Mouse (Mus musculus) kidney, postnatal 0 days (tissue): ENCODE measurements around the gene Stpg4. TPM values are rescaled to one million over a fixed set of nuclear protein-coding genes. Genes with fewer than 3 reads are reported as not detected.

Experiments
- ATAC-seq: fragments of 200-750 bp; cut with Nextera tagmentation; replicated peaks from 2 replicates; pipeline ENCODE4 v1.8.0; 2017; ENCODE audit warnings: low read depth, moderate number of reproducible peaks, moderate TSS enrichment, moderate library complexity; ENCODE audit not compliant: low FRiP score
- DNase-seq: peaks from one replicate; pipeline ENCODE4 v3.0.0-alpha.2; 2016; ENCODE audit warnings: low spot score
- H3K27ac ChIP-seq: fragments of 300-500 bp; sonication (generic); 2 replicates; pipeline ENCODE4 v1.5.1; 2014; ENCODE audit warnings: mild to moderate bottlenecking
- H3K27me3 ChIP-seq: fragments of 300-500 bp; sonication (generic); 2 replicates; pipeline ENCODE4 v1.6.1; 2014; ENCODE audit warnings: low read length, mixed read lengths; ENCODE audit not compliant: insufficient read depth
- H3K36me3 ChIP-seq: fragments of 300-500 bp; sonication (generic); 2 replicates; pipeline ENCODE4 v1.6.1; 2014; ENCODE audit warnings: low read length, mixed read lengths; ENCODE audit not compliant: insufficient read depth
- H3K4me1 ChIP-seq: fragments of 300-500 bp; sonication (generic); replicated peaks from 2 replicates; pipeline ENCODE4 v1.6.1; 2014; ENCODE audit warnings: antibody characterized with exemption, low read length, mixed read lengths; ENCODE audit not compliant: insufficient read depth
- H3K4me2 ChIP-seq: fragments of 300-500 bp; sonication (generic); 2 replicates; pipeline ENCODE4 v1.6.1; 2014; ENCODE audit warnings: mild to moderate bottlenecking, low read length, moderate library complexity, mixed read lengths
- H3K4me3 ChIP-seq: fragments of 300-500 bp; sonication (generic); replicated peaks from 2 replicates; pipeline ENCODE4 v1.5.1; 2014; ENCODE audit warnings: low read depth, low read length
- H3K9ac ChIP-seq: fragments of 300-500 bp; sonication (generic); 2 replicates; pipeline ENCODE4 v1.6.1; 2014; ENCODE audit warnings: low read depth, low read length
- H3K9me3 ChIP-seq: fragments of 300-500 bp; sonication (generic); replicated peaks from 2 replicates; pipeline ENCODE4 v1.6.1; 2016; ENCODE audit warnings: low read length, inconsistent platforms, mixed read lengths
- CTCF ChIP-seq: IDR thresholded peaks from 2 replicates; pipeline ENCODE4 v1.5.1; 2016; ENCODE audit warnings: antibody characterized with exemption, low read depth, mild to moderate bottlenecking, moderate library complexity
- WGBS: fragments of 180-500 bp; shearing (Covaris S2); extraction: QIAGEN DNeasy Blood & Tissue Kit; methylation state at CpG from one replicate; pipeline ENCODE4 v1.1.7; 2014; 5-methylcytosine and 5-hydroxymethylcytosine counted together
- polyA plus RNA-seq: library from polyadenylated mRNA; unstranded; fragments of >200 nt; fragmentation: Nextera tagmentation; extraction: Ambion mirVana; gene quantifications from 2 replicates; pipeline ENCODE4 v1.2.1, GENCODE M21; 2015

Stpg4 gene
- polyA plus RNA-seq, 1 experiment from 2014 or later: not detected

DNA sequence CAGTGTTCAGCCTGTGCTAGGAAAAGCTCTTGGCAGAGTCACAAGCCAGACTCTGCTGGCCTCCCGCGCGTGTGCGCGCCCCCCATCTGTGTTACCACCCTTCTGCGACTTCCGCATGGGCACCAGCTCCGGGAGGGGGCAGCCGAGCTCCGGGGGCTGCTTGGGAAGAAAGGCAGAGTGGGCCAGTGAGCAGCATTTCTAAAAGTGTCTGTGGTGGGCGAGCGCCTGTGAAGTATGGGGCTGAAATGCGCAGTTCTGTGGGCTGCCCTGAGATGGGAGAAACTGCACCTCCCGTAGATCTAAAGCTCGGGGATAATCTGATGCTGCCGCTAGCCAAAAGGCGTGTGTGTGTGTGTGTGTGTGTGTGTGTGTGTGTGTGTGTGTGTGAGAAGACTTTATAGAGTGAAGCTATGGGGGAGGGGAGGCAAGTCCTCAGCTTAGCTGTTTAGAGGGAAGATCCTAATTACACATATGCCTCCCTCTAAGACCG is 58.2 kb downstream of the Stpg4 start:
- no peak for DNase-seq
- ATAC-seq: no peak
- H3K27me3 ChIP-seq: no peaks in the 10 kb centered on the region
- no peak overlapping the region for H3K4me2 ChIP-seq
- no peak overlapping the region for H3K9ac ChIP-seq
- no peaks in the 10 kb centered on the region for H3K9me3 ChIP-seq
- H3K27ac ChIP-seq: no peak overlapping the region
- H3K4me1 ChIP-seq: peaks cover 20% of the 10 kb centered on the region; the same call in 1 of the 2 replicates
- TF ChIP-seq CTCF: peak; percentile 6; the same call in 1 of the 2 replicates
- no peaks in the 10 kb centered on the region for H3K36me3 ChIP-seq
- 70% methylated on average over 18 of the region's 18 CpGs for WGBS
- H3K4me3 ChIP-seq: no peak overlapping the region

DNA sequence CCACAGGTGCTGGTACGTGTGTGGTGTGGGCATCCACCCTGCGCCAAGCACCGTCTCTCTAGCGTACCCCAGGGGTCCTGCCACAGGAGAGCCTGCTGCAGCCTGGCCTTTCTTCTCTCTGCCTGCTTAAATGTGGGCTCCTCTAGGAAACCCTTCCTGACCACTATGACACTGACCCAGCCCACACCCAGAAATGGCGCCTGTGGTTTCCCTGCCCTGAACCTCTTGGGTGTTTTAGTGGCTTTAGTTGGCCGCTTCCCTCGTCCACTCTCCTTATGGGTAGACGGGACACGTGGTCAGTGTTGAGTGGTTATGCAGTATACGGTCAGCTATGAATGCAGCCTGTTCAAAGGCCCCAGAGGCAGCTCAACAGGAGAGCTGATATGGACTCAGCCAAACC is 59.1 kb downstream of the Stpg4 start:
- no peak for ATAC-seq
- WGBS: 66% methylated on average over 10 of the region's 10 CpGs
- no peak for TF ChIP-seq CTCF

DNA sequence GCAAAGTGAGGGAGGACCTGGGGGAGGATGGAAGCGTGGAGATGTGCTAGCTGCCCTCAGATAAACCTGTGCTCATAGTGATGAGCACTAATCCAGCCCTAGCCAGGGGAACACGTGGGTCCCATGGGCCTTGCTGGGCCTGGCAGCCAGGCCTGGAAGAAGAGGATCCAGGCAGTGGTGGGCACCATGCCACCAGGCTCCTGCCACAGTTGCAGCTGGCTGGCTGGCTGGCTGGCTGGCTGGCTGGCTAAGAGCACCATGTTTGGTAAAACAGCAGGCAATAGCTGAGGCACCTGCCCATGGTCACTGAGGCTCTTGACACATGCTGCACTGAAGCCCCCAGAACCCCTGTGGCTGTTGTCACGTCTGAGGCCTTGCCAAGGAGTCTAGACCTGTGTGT is 59.9 kb downstream of the Stpg4 start:
- no peak for ATAC-seq
- no peak for DNase-seq
- Histone ChIP-seq H3K9me3 (no peaks in the 10 kb centered on the region), H3K27me3 (no peaks in the 10 kb centered on the region), H3K4me3 (no peak overlapping the region), H3K27ac (no peak overlapping the region), H3K36me3 (no peaks in the 10 kb centered on the region), H3K9ac (no peak overlapping the region), H3K4me2 (no peak overlapping the region), H3K4me1 (peaks cover 20% of the 10 kb centered on the region; the same call in 1 of the 2 replicates)
- no peak for TF ChIP-seq CTCF
- WGBS: 39% methylated on average over 3 of the region's 3 CpGs

More for the DNA sequence above, 59.1 kb downstream of the Stpg4 start:
- Histone ChIP-seq H3K9me3 (no peaks in the 10 kb centered on the region), H3K4me1 (peaks cover 20% of the 10 kb centered on the region; the same call in 1 of the 2 replicates), H3K4me2 (no peak overlapping the region), H3K27ac (no peak overlapping the region), H3K4me3 (no peak overlapping the region), H3K9ac (no peak overlapping the region), H3K36me3 (no peaks in the 10 kb centered on the region), H3K27me3 (no peaks in the 10 kb centered on the region)
- no peak for DNase-seq

- no peak for ATAC-seq
- Histone ChIP-seq H3K9me3 (no peaks in the 10 kb centered on the region), H3K27me3 (no peaks in the 10 kb centered on the region), H3K4me2 (no peak overlapping the region), H3K36me3 (no peaks in the 10 kb centered on the region), H3K9ac (no peak overlapping the region), H3K4me3 (no peak overlapping the region), H3K27ac (no peak overlapping the region), H3K4me1 (peaks cover 20% of the 10 kb centered on the region; the same call in 1 of the 2 replicates)
- 40% methylated on average over 4 of the region's 4 CpGs for WGBS
- no peak for TF ChIP-seq CTCF
- no peak for DNase-seq
These were observed 60.3 kb downstream of the Stpg4 start for GRCm38 (mm10) chr17:87367228-87367627.

DNA sequence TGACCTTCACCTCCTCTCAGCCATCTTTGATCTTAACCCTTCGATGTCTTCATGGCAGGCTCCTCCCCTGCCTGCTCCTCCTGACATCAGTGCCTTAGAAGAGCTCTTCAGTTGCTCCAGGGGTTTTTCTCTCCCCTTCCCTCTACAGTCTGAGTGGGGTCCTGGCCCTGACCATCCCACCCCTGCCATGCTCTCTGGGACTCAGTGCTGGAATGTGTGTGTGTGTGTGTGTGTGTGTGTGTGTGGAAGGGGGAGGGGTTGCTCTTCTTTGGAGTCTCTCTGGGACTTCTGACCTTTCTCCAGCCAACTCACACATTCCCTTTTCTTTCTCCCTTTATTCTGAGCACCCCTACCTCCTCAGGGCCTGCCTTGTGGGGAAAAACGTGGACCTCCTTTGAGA is 61.0 kb downstream of the Stpg4 start:
- no peaks in the 10 kb centered on the region for H3K27me3 ChIP-seq
- H3K4me1 ChIP-seq: peaks cover 20% of the 10 kb centered on the region; the same call in 1 of the 2 replicates
- no peak for TF ChIP-seq CTCF
- DNase-seq (no peak), ATAC-seq (no peak)
- WGBS: 30% methylated on average over 2 of the region's 2 CpGs
- H3K27ac ChIP-seq: no peak overlapping the region
- H3K4me3 ChIP-seq: no peak overlapping the region
- no peak overlapping the region for H3K9ac ChIP-seq
- no peak overlapping the region for H3K4me2 ChIP-seq
- no peaks in the 10 kb centered on the region for H3K36me3 ChIP-seq
- H3K9me3 ChIP-seq: no peaks in the 10 kb centered on the region

DNA sequence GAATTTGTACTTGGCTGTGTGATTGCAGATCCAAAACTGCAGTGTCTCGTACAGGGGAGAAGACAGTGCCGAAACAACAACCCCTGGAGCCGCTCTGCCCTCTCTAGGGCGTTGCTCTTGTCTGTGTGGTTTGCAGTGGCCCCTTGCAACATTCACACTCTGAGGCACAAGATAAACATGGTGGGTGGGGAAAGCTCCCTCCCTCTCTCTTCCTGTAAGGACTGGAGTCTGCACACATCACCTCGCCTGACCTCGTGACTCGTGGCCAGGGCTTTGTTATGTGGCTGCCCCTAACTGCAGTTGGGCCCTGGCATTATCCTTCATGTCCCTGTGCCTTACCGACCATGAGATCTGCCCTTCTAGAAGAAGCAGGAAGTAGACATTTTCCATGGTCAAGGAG is 62.3 kb downstream of the Stpg4 start:
- no peaks in the 10 kb centered on the region for H3K36me3 ChIP-seq
- H3K4me1 ChIP-seq: peaks cover 20% of the 10 kb centered on the region; the same call in 1 of the 2 replicates
- no peak overlapping the region for H3K4me2 ChIP-seq
- no peaks in the 10 kb centered on the region for H3K27me3 ChIP-seq
- DNase-seq (no peak), ATAC-seq (no peak)
- 51% methylated on average over 8 of the region's 8 CpGs for WGBS
- no peaks in the 10 kb centered on the region for H3K9me3 ChIP-seq
- TF ChIP-seq CTCF: no peak
- no peak overlapping the region for H3K4me3 ChIP-seq
- H3K27ac ChIP-seq: no peak overlapping the region
- no peak overlapping the region for H3K9ac ChIP-seq

GRCm38 (mm10) chr17:87364108-87364507 is 63.4 kb downstream of the Stpg4 start:
- Histone ChIP-seq H3K9ac (no peak overlapping the region), H3K4me3 (no peak overlapping the region), H3K4me2 (no peak overlapping the region), H3K9me3 (no peaks in the 10 kb centered on the region), H3K4me1 (peaks cover 15% of the 10 kb centered on the region; the same call in 1 of the 2 replicates), H3K27ac (no peak overlapping the region), H3K36me3 (no peaks in the 10 kb centered on the region), H3K27me3 (no peaks in the 10 kb centered on the region)
- ATAC-seq (no peak), DNase-seq (no peak)
- no peak for TF ChIP-seq CTCF
- WGBS: 74% methylated on average over 15 of the region's 15 CpGs
